Mouse (Mus musculus) intestine, embryonic 15.5 days (tissue): ENCODE measurements at regions not wholly inside any gene's neighbourhood (a gene's known extent, or its start where the extent isn't known, plus 50 kb on each side); places are given as distances from the start of the nearest gene placed in this dataset.

ENCODE experiments used
- ATAC-seq: fragments of 200-750 bp; cut with Nextera tagmentation; 2 replicates; pipeline ENCODE4 v1.8.0; 2017; ENCODE audit warnings: moderate TSS enrichment, moderate library complexity
- H3K27ac ChIP-seq: fragments of 300-500 bp; sonication (generic); 2 replicates; pipeline ENCODE4 v1.5.1; 2015; ENCODE audit warnings: mild to moderate bottlenecking, inconsistent platforms
- H3K27me3 ChIP-seq: fragments of 300-500 bp; sonication (generic); replicated peaks from 2 replicates; pipeline ENCODE4 v1.6.1; 2015; ENCODE audit warnings: inconsistent platforms
- H3K36me3 ChIP-seq: fragments of 300-500 bp; sonication (generic); 2 replicates; pipeline ENCODE4 v1.6.1; 2015; ENCODE audit warnings: inconsistent platforms
- H3K4me1 ChIP-seq: fragments of 300-500 bp; sonication (generic); replicated peaks from 2 replicates; pipeline ENCODE4 v1.6.1; 2015; ENCODE audit warnings: inconsistent platforms
- H3K4me2 ChIP-seq: fragments of 300-500 bp; sonication (generic); replicated peaks from 2 replicates; pipeline ENCODE4 v1.6.1; 2015; ENCODE audit warnings: mild to moderate bottlenecking, inconsistent platforms
- H3K4me3 ChIP-seq: fragments of 300-500 bp; sonication (generic); replicated peaks from 2 replicates; pipeline ENCODE4 v1.5.1; 2015; ENCODE audit warnings: inconsistent platforms
- H3K9ac ChIP-seq: fragments of 300-500 bp; sonication (generic); 2 replicates; pipeline ENCODE4 v1.6.1; 2015; ENCODE audit warnings: inconsistent platforms
- H3K9me3 ChIP-seq: fragments of 300-500 bp; sonication (generic); 2 replicates; pipeline ENCODE4 v1.6.1; 2016; ENCODE audit warnings: inconsistent platforms
- WGBS: fragments of 180-500 bp; shearing (Covaris S2); methylation state at CpG from one replicate; pipeline ENCODE4 v1.1.7; 2015; 5-methylcytosine and 5-hydroxymethylcytosine counted together

GRCm38 (mm10) chr6:73401059-73401458 lies 68.4 kb downstream of the 4931417E11Rik start:
- Histone ChIP-seq H3K4me2 (no peak overlapping the region), H3K4me1 (no peaks in the 10 kb centered on the region), H3K9me3 (no peaks in the 10 kb centered on the region), H3K27me3 (no peaks in the 10 kb centered on the region), H3K4me3 (no peak overlapping the region), H3K27ac (no peak overlapping the region), H3K9ac (no peak overlapping the region), H3K36me3 (no peaks in the 10 kb centered on the region)
- no peak for ATAC-seq
- WGBS, result 77% methylated on average over 2 of the region's 2 CpGs

GRCm38 (mm10) chr6:73389301-73389700 lies 80.2 kb downstream of the 4931417E11Rik start:
- no peaks in the 10 kb centered on the region for H3K27me3 ChIP-seq
- H3K4me3 ChIP-seq, result no peak overlapping the region
- no peaks in the 10 kb centered on the region for H3K9me3 ChIP-seq
- no peak for ATAC-seq
- H3K27ac ChIP-seq, result no peak overlapping the region
- H3K9ac ChIP-seq, result no peak overlapping the region
- no peak overlapping the region for H3K4me2 ChIP-seq
- WGBS, result 66% methylated on average over 6 of the region's 6 CpGs
- no peaks in the 10 kb centered on the region for H3K36me3 ChIP-seq
- H3K4me1 ChIP-seq, result no peaks in the 10 kb centered on the region

- H3K9ac ChIP-seq, result no peak overlapping the region
- no peaks in the 10 kb centered on the region for H3K27me3 ChIP-seq
- ATAC-seq, result no peak
- WGBS, result 87% methylated on average over 3 of the region's 3 CpGs
- H3K4me3 ChIP-seq, result no peak overlapping the region
- no peaks in the 10 kb centered on the region for H3K4me1 ChIP-seq
- no peaks in the 10 kb centered on the region for H3K9me3 ChIP-seq
- no peak overlapping the region for H3K27ac ChIP-seq
- H3K36me3 ChIP-seq, result no peaks in the 10 kb centered on the region
- no peak overlapping the region for H3K4me2 ChIP-seq
These were observed 83.2 kb downstream of the 4931417E11Rik start for GRCm38 (mm10) chr6:73386261-73386660.

GRCm38 (mm10) chr6:73379825-73380224 lies 89.6 kb downstream of the 4931417E11Rik start:
- ATAC-seq, result no peak
- no peaks in the 10 kb centered on the region for H3K9me3 ChIP-seq
- H3K4me1 ChIP-seq, result no peaks in the 10 kb centered on the region
- H3K27ac ChIP-seq, result no peak overlapping the region
- 76% methylated on average over 5 of the region's 5 CpGs for WGBS
- no peak overlapping the region for H3K9ac ChIP-seq
- H3K27me3 ChIP-seq, result no peaks in the 10 kb centered on the region
- no peaks in the 10 kb centered on the region for H3K36me3 ChIP-seq
- no peak overlapping the region for H3K4me3 ChIP-seq
- H3K4me2 ChIP-seq, result no peak overlapping the region

- Histone ChIP-seq H3K9me3 (no peaks in the 10 kb centered on the region), H3K4me2 (no peak overlapping the region), H3K36me3 (no peaks in the 10 kb centered on the region), H3K9ac (no peak overlapping the region), H3K4me3 (no peak overlapping the region), H3K27ac (no peak overlapping the region), H3K4me1 (no peaks in the 10 kb centered on the region), H3K27me3 (no peaks in the 10 kb centered on the region)
- ATAC-seq, result no peak
- WGBS, result 94% methylated on average over 8 of the region's 8 CpGs
These were observed 91.6 kb downstream of the 4931417E11Rik start for GRCm38 (mm10) chr6:73377884-73378283.

- ATAC-seq, result no peak
- Histone ChIP-seq H3K4me2 (no peak overlapping the region), H3K36me3 (no peaks in the 10 kb centered on the region), H3K27ac (no peak overlapping the region), H3K9ac (no peak overlapping the region), H3K4me3 (no peak overlapping the region), H3K9me3 (no peaks in the 10 kb centered on the region), H3K27me3 (no peaks in the 10 kb centered on the region), H3K4me1 (no peaks in the 10 kb centered on the region)
- WGBS, result 93% methylated on average over 11 of the region's 11 CpGs
These were observed 93.2 kb downstream of the 4931417E11Rik start for GRCm38 (mm10) chr6:73376291-73376690.

- 78% methylated on average over 5 of the region's 5 CpGs for WGBS
- H3K4me1 ChIP-seq, result no peaks in the 10 kb centered on the region
- no peak overlapping the region for H3K9ac ChIP-seq
- no peaks in the 10 kb centered on the region for H3K27me3 ChIP-seq
- H3K9me3 ChIP-seq, result no peaks in the 10 kb centered on the region
- H3K4me2 ChIP-seq, result no peak overlapping the region
- H3K4me3 ChIP-seq, result no peak overlapping the region
- H3K36me3 ChIP-seq, result no peaks in the 10 kb centered on the region
- H3K27ac ChIP-seq, result no peak overlapping the region
- no peak for ATAC-seq
These were observed 96.6 kb downstream of the 4931417E11Rik start for GRCm38 (mm10) chr6:73372901-73373300.

GRCm38 (mm10) chr6:73371866-73372265 lies 97.6 kb downstream of the 4931417E11Rik start:
- H3K27ac ChIP-seq, result no peak overlapping the region
- ATAC-seq, result no peak
- WGBS, result 87% methylated on average over 5 of the region's 5 CpGs

GRCm38 (mm10) chr6:73370901-73371300 lies 98.6 kb downstream of the 4931417E11Rik start:
- H3K27ac ChIP-seq, result no peak overlapping the region
- 90% methylated on average over 4 of the region's 4 CpGs for WGBS
- H3K27me3 ChIP-seq, result no peaks in the 10 kb centered on the region; the same call in 1 of the 2 replicates
- no peaks in the 10 kb centered on the region for H3K4me1 ChIP-seq
- H3K4me3 ChIP-seq, result no peak overlapping the region
- H3K9me3 ChIP-seq, result no peaks in the 10 kb centered on the region
- H3K36me3 ChIP-seq, result no peaks in the 10 kb centered on the region
- ATAC-seq, result no peak
- H3K4me2 ChIP-seq, result no peak overlapping the region
- no peak overlapping the region for H3K9ac ChIP-seq

More at GRCm38 (mm10) chr6:73371866-73372265, 97.6 kb downstream of the 4931417E11Rik start:
- no peak overlapping the region for H3K4me3 ChIP-seq
- H3K9ac ChIP-seq, result no peak overlapping the region
- no peaks in the 10 kb centered on the region for H3K36me3 ChIP-seq
- no peaks in the 10 kb centered on the region for H3K4me1 ChIP-seq
- H3K27me3 ChIP-seq, result no peaks in the 10 kb centered on the region
- H3K4me2 ChIP-seq, result no peak overlapping the region
- H3K9me3 ChIP-seq, result no peaks in the 10 kb centered on the region

- Histone ChIP-seq H3K9ac (no peak overlapping the region), H3K4me3 (no peak overlapping the region), H3K4me1 (no peaks in the 10 kb centered on the region), H3K9me3 (no peaks in the 10 kb centered on the region), H3K36me3 (no peaks in the 10 kb centered on the region), H3K4me2 (peak overlapping the region; percentile 42), H3K27ac (no peak overlapping the region), H3K27me3 (no peaks in the 10 kb centered on the region; the same call in 1 of the 2 replicates)
- no peak for ATAC-seq
- WGBS, result 20% methylated on average over 6 of the region's 6 CpGs
These were observed 100.7 kb downstream of the 4931417E11Rik start for GRCm38 (mm10) chr6:73368836-73369141.

GRCm38 (mm10) chr6:73368047-73368835 lies 101.2 kb downstream of the 4931417E11Rik start:
- H3K4me3 ChIP-seq, result no peak overlapping the region; the same call in 1 of the 2 replicates
- H3K27ac ChIP-seq, result no peak overlapping the region
- no peaks in the 10 kb centered on the region for H3K4me1 ChIP-seq
- H3K9me3 ChIP-seq, result no peaks in the 10 kb centered on the region
- peak overlapping the region; percentile 42 for H3K4me2 ChIP-seq
- 12% methylated on average over 21 of the region's 21 CpGs for WGBS
- ATAC-seq, result peak; percentile 79
- H3K27me3 ChIP-seq, result no peaks in the 10 kb centered on the region; the same call in 1 of the 2 replicates
- no peaks in the 10 kb centered on the region for H3K36me3 ChIP-seq
- no peak overlapping the region for H3K9ac ChIP-seq

- no peaks in the 10 kb centered on the region; the same call in 1 of the 2 replicates for H3K27me3 ChIP-seq
- H3K27ac ChIP-seq, result no peak overlapping the region
- peak; percentile 92 for ATAC-seq
- no peaks in the 10 kb centered on the region for H3K4me1 ChIP-seq
- H3K9me3 ChIP-seq, result no peaks in the 10 kb centered on the region
- 8% methylated on average over 5 of the region's 5 CpGs for WGBS
- peak overlapping the region; percentile 42 for H3K4me2 ChIP-seq
- no peak overlapping the region for H3K9ac ChIP-seq
- H3K36me3 ChIP-seq, result no peaks in the 10 kb centered on the region
- H3K4me3 ChIP-seq, result no peak overlapping the region
These were observed 101.9 kb downstream of the 4931417E11Rik start for GRCm38 (mm10) chr6:73367616-73368015.

GRCm38 (mm10) chr6:73366626-73367025 lies 102.8 kb downstream of the 4931417E11Rik start:
- H3K4me1 ChIP-seq, result no peaks in the 10 kb centered on the region
- no peak overlapping the region for H3K4me3 ChIP-seq
- 91% methylated on average over 2 of the region's 2 CpGs for WGBS
- H3K27me3 ChIP-seq, result no peaks in the 10 kb centered on the region; the same call in 1 of the 2 replicates
- H3K9ac ChIP-seq, result no peak overlapping the region
- no peak overlapping the region for H3K4me2 ChIP-seq
- no peaks in the 10 kb centered on the region for H3K36me3 ChIP-seq
- ATAC-seq, result no peak
- H3K9me3 ChIP-seq, result no peaks in the 10 kb centered on the region
- no peak overlapping the region for H3K27ac ChIP-seq
